Mouse (Mus musculus) frontal cortex, postnatal 10 days (tissue): Measurements from ENCODE around the gene Fkbp1b.
A peak's percentile ranks its signal among the peaks of the same experiment; 100 is the strongest.
"Not testable (repeated sequence)": the region's sequence is repeated elsewhere in the genome, so short reads cannot be mapped to it uniquely, and the experiment has no call there.

Experiments
- DNase-seq, 2 experiments: peaks; one replicate each; pipeline ENCODE4 v3.0.0; 2022; ENCODE audit warnings: low spot score in 2 of 2, mixed read lengths in 1 of 2

The Fkbp1b gene

GRCm38 (mm10) chr12:4843741-4844140 lies 2.4 kb upstream of the Fkbp1b start:
- DNase-seq: no peak

GRCm38 (mm10) chr12:4842890-4843597 lies 1.7 kb upstream of the Fkbp1b start, which contains the start of gene Wdcp:
Wdcp (plus strand) TSS chr12:4843303.
- peak; percentile 85 to 89 for DNase-seq

GRCm38 (mm10) chr12:4842456-4842855 lies 1.1 kb upstream of the Fkbp1b start:
- DNase-seq: no peak

- DNase-seq: no peak
Measured at GRCm38 (mm10) chr12:4840741-4841140, 650 bp downstream of the Fkbp1b start.

GRCm38 (mm10) chr12:4840010-4840409 lies 1.4 kb downstream of the Fkbp1b start:
- DNase-seq: no peak

- DNase-seq: no peak
Measured at GRCm38 (mm10) chr12:4836959-4837358, 4.4 kb downstream of the Fkbp1b start.

GRCm38 (mm10) chr12:4827256-4827655 lies 14.1 kb downstream of the Fkbp1b start:
- DNase-seq: no peak

GRCm38 (mm10) chr12:4817361-4818101 lies 23.9 kb downstream of the Fkbp1b start, which contains the start of gene Sf3b6:
Sf3b6 (plus strand) TSS chr12:4817544.
- DNase-seq: peak; percentile 96 to 97

GRCm38 (mm10) chr12:4816680-4817360 lies 24.6 kb downstream of the Fkbp1b start:
- no peak for DNase-seq

GRCm38 (mm10) chr12:4813636-4814035 lies 27.8 kb downstream of the Fkbp1b start:
- no peak for DNase-seq

- no peak for DNase-seq
Measured at GRCm38 (mm10) chr12:4811705-4812104, 29.7 kb downstream of the Fkbp1b start.

- no peak for DNase-seq
Measured at GRCm38 (mm10) chr12:4811036-4811435, 30.4 kb downstream of the Fkbp1b start.

GRCm38 (mm10) chr12:4797471-4797870 lies 43.9 kb downstream of the Fkbp1b start:
- DNase-seq: not testable (repeated sequence)

GRCm38 (mm10) chr12:4793718-4794117 lies 47.7 kb downstream of the Fkbp1b start:
- no peak for DNase-seq

GRCm38 (mm10) chr12:4788128-4788527 lies 53.3 kb downstream of the Fkbp1b start:
- DNase-seq: not testable (repeated sequence)

GRCm38 (mm10) chr12:4784466-4784865 lies 56.9 kb downstream of the Fkbp1b start:
- DNase-seq: no peak

- no peak for DNase-seq
Measured at GRCm38 (mm10) chr12:4783598-4783997, 57.8 kb downstream of the Fkbp1b start.
